Mouse (Mus musculus) intestine, postnatal 0 days (tissue): ENCODE measurements at regions not wholly inside any gene's neighbourhood (a gene's known extent, or its start where the extent isn't known, plus 50 kb on each side); places are given as distances from the start of the nearest gene placed in this dataset.
A peak's percentile ranks its signal among the peaks of the same experiment; 100 is the strongest.

ENCODE experiments used
- ATAC-seq: fragments of 200-750 bp; cut with Nextera tagmentation; 2 replicates; pipeline ENCODE4 v1.8.0; 2017; ENCODE audit warnings: mild to moderate bottlenecking, moderate TSS enrichment, moderate library complexity
- H3K27ac ChIP-seq: fragments of 300-500 bp; sonication (generic); 2 replicates; pipeline ENCODE4 v1.5.1; 2014; ENCODE audit warnings: mild to moderate bottlenecking, low read depth, low read length, moderate library complexity
- H3K27me3 ChIP-seq: fragments of 300-500 bp; sonication (generic); replicated peaks from 2 replicates; pipeline ENCODE4 v1.6.1; 2014; ENCODE audit warnings: low read length, mixed read lengths; ENCODE audit not compliant: control insufficient read depth, insufficient read depth
- H3K36me3 ChIP-seq: fragments of 300-500 bp; sonication (generic); 2 replicates; pipeline ENCODE4 v1.6.1; 2014; ENCODE audit warnings: mild to moderate bottlenecking, moderate library complexity; ENCODE audit not compliant: control insufficient read depth, insufficient read depth
- H3K4me1 ChIP-seq: fragments of 300-500 bp; sonication (generic); replicated peaks from 2 replicates; pipeline ENCODE4 v1.6.1; 2014; ENCODE audit warnings: antibody characterized with exemption, low read length, mixed read lengths; ENCODE audit not compliant: control insufficient read depth, insufficient read depth
- H3K4me2 ChIP-seq: fragments of 300-500 bp; sonication (generic); replicated peaks from 2 replicates; pipeline ENCODE4 v1.6.1; 2014; ENCODE audit warnings: low read depth, mild to moderate bottlenecking, moderate library complexity
- H3K4me3 ChIP-seq: fragments of 300-500 bp; sonication (generic); 2 replicates; pipeline ENCODE4 v1.5.1; 2014; ENCODE audit warnings: low read depth, low read length
- H3K9ac ChIP-seq: fragments of 300-500 bp; sonication (generic); 2 replicates; pipeline ENCODE4 v1.6.1; 2014; ENCODE audit warnings: mild to moderate bottlenecking, low read depth, low read length
- H3K9me3 ChIP-seq: fragments of 300-500 bp; sonication (generic); 2 replicates; pipeline ENCODE4 v1.6.1; 2016; ENCODE audit warnings: mixed run types; ENCODE audit not compliant: control insufficient read depth
- CTCF ChIP-seq: sonication (generic); IDR thresholded peaks from 2 replicates; pipeline ENCODE4 v1.5.1; 2016; ENCODE audit warnings: low read depth, mild to moderate bottlenecking, control low read depth, antibody characterized with exemption, moderate library complexity
- WGBS: fragments of 180-500 bp; shearing (Covaris S2); extraction: QIAGEN DNeasy Blood & Tissue Kit; methylation state at CpG from one replicate; pipeline ENCODE4 v1.1.7; 2014; 5-methylcytosine and 5-hydroxymethylcytosine counted together

GRCm38 (mm10) chr2:172094159-172094558, 50.9 kb upstream of the Cbln4 start:
- no peak overlapping the region for H3K4me3 ChIP-seq
- no peaks in the 10 kb centered on the region for H3K27me3 ChIP-seq
- H3K9ac ChIP-seq = no peak overlapping the region
- no peaks in the 10 kb centered on the region for H3K36me3 ChIP-seq
- TF ChIP-seq CTCF = peak; percentile 19; the same call in 1 of the 2 replicates
- no peaks in the 10 kb centered on the region for H3K9me3 ChIP-seq
- no peak overlapping the region for H3K27ac ChIP-seq
- H3K4me2 ChIP-seq = no peak overlapping the region
- WGBS = 82% methylated on average over 7 of the region's 7 CpGs
- ATAC-seq = no peak
- no peaks in the 10 kb centered on the region for H3K4me1 ChIP-seq

GRCm38 (mm10) chr2:172103881-172104655, 60.8 kb upstream of the Cbln4 start:
- no peak overlapping the region for H3K4me2 ChIP-seq
- H3K9me3 ChIP-seq = no peaks in the 10 kb centered on the region
- no peak overlapping the region for H3K27ac ChIP-seq
- no peak for ATAC-seq
- H3K27me3 ChIP-seq = no peaks in the 10 kb centered on the region
- H3K36me3 ChIP-seq = no peaks in the 10 kb centered on the region
- H3K4me3 ChIP-seq = no peak overlapping the region
- H3K4me1 ChIP-seq = no peaks in the 10 kb centered on the region; the same call in 1 of the 2 replicates
- TF ChIP-seq CTCF = no peak
- no peak overlapping the region for H3K9ac ChIP-seq
- WGBS = 66% methylated on average over 18 of the region's 18 CpGs

GRCm38 (mm10) chr2:172105241-172105640, 62.0 kb upstream of the Cbln4 start:
- Histone ChIP-seq H3K9ac (no peak overlapping the region), H3K4me3 (no peak overlapping the region), H3K4me1 (no peaks in the 10 kb centered on the region; the same call in 1 of the 2 replicates), H3K36me3 (no peaks in the 10 kb centered on the region), H3K9me3 (no peaks in the 10 kb centered on the region), H3K27me3 (no peaks in the 10 kb centered on the region), H3K4me2 (no peak overlapping the region), H3K27ac (no peak overlapping the region)
- 13% methylated on average over 10 of the region's 10 CpGs for WGBS
- TF ChIP-seq CTCF = no peak
- no peak for ATAC-seq

- ATAC-seq = no peak
- Histone ChIP-seq H3K4me2 (no peak overlapping the region), H3K36me3 (no peaks in the 10 kb centered on the region), H3K4me3 (no peak overlapping the region), H3K4me1 (no peaks in the 10 kb centered on the region), H3K27me3 (no peaks in the 10 kb centered on the region), H3K27ac (no peak overlapping the region), H3K9me3 (no peaks in the 10 kb centered on the region), H3K9ac (no peak overlapping the region)
- no peak for TF ChIP-seq CTCF
- WGBS = 27% methylated on average over 3 of the region's 3 CpGs
Measured at GRCm38 (mm10) chr2:172110706-172111105, 67.4 kb upstream of the Cbln4 start.

- 88% methylated on average over 13 of the region's 13 CpGs for WGBS
- Histone ChIP-seq H3K4me3 (no peak overlapping the region), H3K27ac (no peak overlapping the region), H3K4me2 (no peak overlapping the region), H3K4me1 (no peaks in the 10 kb centered on the region), H3K9ac (no peak overlapping the region), H3K27me3 (no peaks in the 10 kb centered on the region), H3K36me3 (no peaks in the 10 kb centered on the region), H3K9me3 (no peaks in the 10 kb centered on the region)
- no peak for ATAC-seq
- TF ChIP-seq CTCF = no peak
Measured at GRCm38 (mm10) chr2:172113639-172114038, 70.4 kb upstream of the Cbln4 start.

- Histone ChIP-seq H3K27ac (no peak overlapping the region), H3K9me3 (no peaks in the 10 kb centered on the region), H3K4me2 (no peak overlapping the region), H3K4me1 (no peaks in the 10 kb centered on the region), H3K36me3 (no peaks in the 10 kb centered on the region), H3K4me3 (no peak overlapping the region), H3K27me3 (no peaks in the 10 kb centered on the region), H3K9ac (no peak overlapping the region)
- ATAC-seq = no peak
- whole genome bisulfite sequencing = 72% methylated on average over 10 of the region's 10 CpGs
- no peak for TF ChIP-seq CTCF
Measured at GRCm38 (mm10) chr2:172115604-172116206, 72.4 kb upstream of the Cbln4 start.
